Mouse (Mus musculus) myocyte (in vitro differentiated cells): ENCODE measurements around the gene Zfp398.

Source experiments
- CEBPB ChIP-seq: IDR thresholded peaks from 2 replicates; pipeline ENCODE4 v1.6.1; 2011; ENCODE audit warnings: mild to moderate bottlenecking, moderate library complexity; ENCODE audit not compliant: poor library complexity, insufficient read depth, severe bottlenecking
- E2F4 ChIP-seq: IDR thresholded peaks from one replicate; pipeline ENCODE4 v1.6.1; 2011; ENCODE audit warnings: mild to moderate bottlenecking, control low read depth, moderate library complexity; ENCODE audit not compliant: insufficient read depth
- MAX ChIP-seq: IDR thresholded peaks from one replicate; pipeline ENCODE4 v1.6.1; 2011; ENCODE audit warnings: low read depth, mild to moderate bottlenecking, control low read depth
- MYOD1 ChIP-seq, 3 experiments: IDR thresholded peaks; one replicate each; pipeline ENCODE4 v1.6.1; 2011; ENCODE audit warnings: control low read depth in 2 of 3, low read depth in 2 of 3, mild to moderate bottlenecking in 2 of 3, moderate library complexity in 1 of 3; ENCODE audit not compliant: insufficient read length in 2 of 3, control insufficient read depth in 1 of 3
- POLR2A ChIP-seq: IDR thresholded peaks from one replicate; pipeline ENCODE4 v1.6.1; 2011; ENCODE audit warnings: low read depth, mild to moderate bottlenecking, control low read depth, moderate library complexity; ENCODE audit not compliant: insufficient read length
- POLR2AphosphoS2 ChIP-seq: IDR thresholded peaks from one replicate; pipeline ENCODE4 v1.6.1; 2011; ENCODE audit warnings: low read depth, control low read depth; ENCODE audit not compliant: insufficient read length
- REST ChIP-seq: IDR thresholded peaks from one replicate; pipeline ENCODE4 v1.6.1; 2011; ENCODE audit warnings: mild to moderate bottlenecking, control low read depth, moderate library complexity; ENCODE audit not compliant: insufficient read depth, insufficient read length
- TCF12 ChIP-seq: IDR thresholded peaks from one replicate; pipeline ENCODE4 v1.6.1; 2011; ENCODE audit warnings: mild to moderate bottlenecking, control low read depth; ENCODE audit not compliant: poor library complexity, insufficient read depth, severe bottlenecking
- USF1 ChIP-seq: IDR thresholded peaks from one replicate; pipeline ENCODE4 v1.6.1; 2011; ENCODE audit warnings: low read depth, mild to moderate bottlenecking, control low read depth, moderate library complexity

- TF ChIP-seq POLR2A (no peak), E2F4 (no peak), REST (no peak), POLR2AphosphoS2 (no peak), TCF12 (no peak), CEBPB (no peak), MAX (no peak), USF1 (no peak), MYOD1 (IDR thresholded peaks at IDR 0.05; ENCODE audit: control insufficient read depth in 1 of 3, insufficient read length in 2 of 3, low read depth in 2 of 3) (no peak)
Observed at GRCm38 (mm10) chr6:47903587-47903986, 68.1 kb downstream of the Zfp398 start.
